Mouse (Mus musculus) spleen, adult 2 months (tissue): Measurements from ENCODE around the gene Prkca. TPM values are rescaled to one million over a fixed set of nuclear protein-coding genes. Genes with fewer than 3 reads are reported as not detected.

ENCODE experiments used
- DNase-seq, 2 experiments: peaks; one replicate each; pipeline versions ENCODE4 v3.0.0 to v3.0.0-alpha.2; 2012 to 2021; ENCODE audit warnings: low spot score in 2 of 2, low read depth in 1 of 2
- H3K27ac ChIP-seq: fragments of 200-500 bp; 2 replicates; pipeline ENCODE4 v1.5.1; 2012; ENCODE audit warnings: low read length, inconsistent platforms; ENCODE audit not compliant: insufficient read depth
- H3K27me3 ChIP-seq: fragments of 200-500 bp; 2 replicates; pipeline ENCODE4 v1.6.1; 2012; ENCODE audit warnings: mild to moderate bottlenecking, moderate library complexity, low read length, inconsistent platforms; ENCODE audit not compliant: control insufficient read depth, insufficient read depth
- H3K36me3 ChIP-seq: fragments of 200-500 bp; 2 replicates; pipeline ENCODE4 v1.6.1; 2012; ENCODE audit warnings: mild to moderate bottlenecking, low read length, inconsistent platforms; ENCODE audit not compliant: control insufficient read depth, insufficient read depth
- H3K4me1 ChIP-seq: fragments of 200-500 bp; 2 replicates; pipeline ENCODE4 v1.6.1; 2011; ENCODE audit warnings: inconsistent platforms; ENCODE audit not compliant: control insufficient read depth, insufficient read depth, insufficient read length
- H3K4me3 ChIP-seq: fragments of 200-500 bp; 2 replicates; pipeline ENCODE4 v1.5.1; 2011; ENCODE audit warnings: mild to moderate bottlenecking, inconsistent platforms; ENCODE audit not compliant: insufficient read depth, insufficient read length; ENCODE audit errors: extremely low read depth
- CTCF ChIP-seq: fragments of 200-500 bp; IDR thresholded peaks from 2 replicates; pipeline ENCODE4 v1.5.1; 2011; ENCODE audit warnings: mild to moderate bottlenecking, inconsistent platforms; ENCODE audit not compliant: insufficient read depth, insufficient read length, insufficient replicate concordance; ENCODE audit errors: extremely low read depth
- POLR2A ChIP-seq: fragments of 200-500 bp; IDR thresholded peaks from 2 replicates; pipeline ENCODE4 v1.6.1; 2011; ENCODE audit warnings: low read depth, low read length, inconsistent platforms
- WGBS: fragments of 180-500 bp; shearing (Covaris S2); methylation state at CpG from one replicate; pipeline ENCODE4 v1.1.7; 2018; 5-methylcytosine and 5-hydroxymethylcytosine counted together
- polyA plus RNA-seq: library from polyadenylated mRNA; depleted of rRNA; stranded (reverse); fragments of >200 nt; gene quantifications from 2 replicates; pipeline ENCODE4 v1.2.3, GENCODE M21; 2012

Prkca gene
- polyA plus RNA-seq, 1 experiment, result 8.4 TPM

DNA sequence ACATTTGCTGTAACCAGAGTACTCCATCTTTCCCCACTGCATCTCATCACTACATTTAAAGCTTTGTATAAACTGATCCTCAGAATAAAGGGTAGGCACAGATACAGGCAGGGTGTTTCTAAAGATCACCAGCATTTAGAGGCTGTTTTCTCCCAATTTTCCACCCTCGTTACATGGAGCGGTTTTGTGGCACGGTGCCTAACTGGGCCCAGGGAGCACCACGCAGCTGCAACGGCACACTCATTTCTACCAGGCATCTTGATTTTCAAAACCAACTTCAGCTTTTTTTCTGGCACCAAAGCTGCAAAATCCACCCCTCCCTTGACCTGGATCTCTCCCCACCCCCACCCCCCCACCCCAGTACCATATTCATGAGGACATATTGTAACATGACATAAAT, 117.5 kb downstream of the Prkca start:
- no peak for TF ChIP-seq POLR2A
- no peak for TF ChIP-seq CTCF
- WGBS, result 92% methylated on average over 5 of the region's 5 CpGs
- Histone ChIP-seq H3K4me3 (no peak overlapping the region), H3K36me3 (no peaks in the 10 kb centered on the region), H3K4me1 (peaks cover 11% of the 10 kb centered on the region; the same call in 1 of the 2 replicates), H3K27me3 (no peaks in the 10 kb centered on the region), H3K27ac (no peak overlapping the region)
- no peak for DNase-seq

- TF ChIP-seq POLR2A, result no peak
- no peak for TF ChIP-seq CTCF
- H3K4me1 ChIP-seq, result peaks cover 11% of the 10 kb centered on the region; the same call in 1 of the 2 replicates
- no peaks in the 10 kb centered on the region for H3K27me3 ChIP-seq
- WGBS, result 44% methylated on average over 11 of the region's 11 CpGs
- no peak for DNase-seq
- peak overlapping the region; percentile 21; the same call in 1 of the 2 replicates for H3K27ac ChIP-seq
- no peak overlapping the region for H3K4me3 ChIP-seq
- H3K36me3 ChIP-seq, result no peaks in the 10 kb centered on the region
Measured at GRCm38 (mm10) chr11:108224233-108224973, 119.3 kb downstream of the Prkca start.

- H3K27ac ChIP-seq, result peak overlapping the region; percentile 85
- H3K27me3 ChIP-seq, result no peaks in the 10 kb centered on the region
- H3K36me3 ChIP-seq, result no peaks in the 10 kb centered on the region
- WGBS, result 22% methylated on average over 13 of the region's 13 CpGs
- peaks cover 11% of the 10 kb centered on the region; the same call in 1 of the 2 replicates for H3K4me1 ChIP-seq
- DNase-seq, result no peak
- H3K4me3 ChIP-seq, result no peak overlapping the region
- no peak for TF ChIP-seq CTCF
- no peak for TF ChIP-seq POLR2A
Measured at GRCm38 (mm10) chr11:108223613-108224232, 120.0 kb downstream of the Prkca start.

- peak in 1 of 2 experiments; percentile 53 for DNase-seq
- H3K4me1 ChIP-seq, result peaks cover 11% of the 10 kb centered on the region; the same call in 1 of the 2 replicates
- no peaks in the 10 kb centered on the region for H3K36me3 ChIP-seq
- no peaks in the 10 kb centered on the region for H3K27me3 ChIP-seq
- peak overlapping the region; percentile 85 for H3K27ac ChIP-seq
- TF ChIP-seq POLR2A (no peak), CTCF (no peak)
- 6% methylated on average over 6 of the region's 6 CpGs for WGBS
- H3K4me3 ChIP-seq, result peak overlapping the region; percentile 47; the same call in 1 of the 2 replicates
Measured at GRCm38 (mm10) chr11:108223154-108223553, 120.6 kb downstream of the Prkca start.

DNA sequence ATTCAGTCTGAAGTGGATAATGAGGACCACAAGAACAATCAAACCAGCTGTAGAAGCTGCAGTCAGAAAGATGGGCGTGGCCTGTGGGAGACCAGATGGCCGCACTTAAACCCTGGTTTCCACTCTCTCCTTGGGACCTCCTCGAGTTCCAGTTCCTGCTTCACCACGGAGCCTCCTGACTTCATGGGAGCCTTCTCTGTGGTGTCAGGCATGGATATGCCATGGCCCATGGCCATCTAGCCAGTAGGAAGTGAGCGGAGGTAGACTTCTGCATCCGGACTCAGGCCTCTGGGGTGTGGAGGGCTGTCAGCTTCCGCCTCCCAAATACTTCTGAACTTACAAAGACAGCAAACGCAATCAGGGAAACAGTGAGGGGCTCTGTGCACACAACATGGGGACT, 121.1 kb downstream of the Prkca start:
- peak; percentile 41 to 61 for DNase-seq
- Histone ChIP-seq H3K27ac (peak overlapping the region; percentile 85), H3K4me1 (peaks cover 11% of the 10 kb centered on the region; the same call in 1 of the 2 replicates), H3K27me3 (no peaks in the 10 kb centered on the region), H3K36me3 (no peaks in the 10 kb centered on the region), H3K4me3 (peak overlapping the region; percentile 47; the same call in 1 of the 2 replicates)
- WGBS, result 10% methylated on average over 8 of the region's 8 CpGs
- TF ChIP-seq CTCF, result no peak
- TF ChIP-seq POLR2A, result no peak

GRCm38 (mm10) chr11:108222026-108222425, 121.7 kb downstream of the Prkca start:
- WGBS, result 51% methylated on average over 3 of the region's 3 CpGs
- Histone ChIP-seq H3K27me3 (no peaks in the 10 kb centered on the region), H3K4me1 (peaks cover 11% of the 10 kb centered on the region; the same call in 1 of the 2 replicates), H3K36me3 (no peaks in the 10 kb centered on the region), H3K27ac (no peak overlapping the region; the same call in 1 of the 2 replicates), H3K4me3 (no peak overlapping the region)
- TF ChIP-seq CTCF, result no peak
- DNase-seq, result no peak
